Mouse (Mus musculus): Measurements from ENCODE around the gene Tpi1. TPM values are rescaled to one million over a fixed set of nuclear protein-coding genes. Genes with fewer than 3 reads are reported as not detected.

Tpi1 gene
- 481 and 545 TPM in 2 replicates for polyA plus RNA-seq (2015; fragmentation: Nextera tagmentation; extraction: Ambion mirVana)

DNA sequence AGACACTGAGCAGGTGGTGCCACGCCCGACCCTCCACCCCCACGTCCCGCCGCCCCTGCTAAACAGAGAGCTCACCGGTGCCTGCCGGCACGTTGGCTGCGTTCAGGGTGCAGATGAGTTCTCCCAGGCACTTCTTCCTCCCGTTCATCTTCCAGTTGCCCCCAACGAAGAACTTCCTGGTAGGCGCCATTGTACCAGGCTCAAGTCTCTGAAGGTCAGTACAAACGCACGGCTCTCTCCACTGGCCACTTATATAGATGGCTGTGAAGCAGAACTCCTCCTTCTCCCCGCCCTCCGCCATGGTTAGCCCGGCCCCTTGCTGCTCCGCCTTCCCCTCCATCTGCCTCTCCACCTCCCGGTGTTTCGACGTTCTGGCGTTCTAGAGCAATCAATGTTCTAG is at the start of gene Tpi1:
Tpi1 (minus strand) TSS at position 364 of the 400 bp plus-strand sequence.
- peaks cover 48% of the 10 kb centered on the region for H3K36me3 ChIP-seq
- ATAC-seq (ENCODE audit: low FRiP score), result peak; percentile 90
- peaks cover 46% of the 10 kb centered on the region for H3K4me1 ChIP-seq
- no peaks in the 10 kb centered on the region for H3K27me3 ChIP-seq (replicated peaks)
- WGBS, result under 1% methylated on average over 22 of the region's 22 CpGs
- peak within 1 kb of the TSS; percentile 89 for H3K27ac ChIP-seq (replicated peaks)
- H3K4me2 ChIP-seq, result peak within 1 kb of the TSS; percentile 79
- peak within 1 kb of the TSS; percentile 84 for H3K9ac ChIP-seq (replicated peaks)
- H3K9me3 ChIP-seq (replicated peaks), result no peaks in the 10 kb centered on the region
- H3K4me3 ChIP-seq (replicated peaks), result peak within 1 kb of the TSS; percentile 61

DNA sequence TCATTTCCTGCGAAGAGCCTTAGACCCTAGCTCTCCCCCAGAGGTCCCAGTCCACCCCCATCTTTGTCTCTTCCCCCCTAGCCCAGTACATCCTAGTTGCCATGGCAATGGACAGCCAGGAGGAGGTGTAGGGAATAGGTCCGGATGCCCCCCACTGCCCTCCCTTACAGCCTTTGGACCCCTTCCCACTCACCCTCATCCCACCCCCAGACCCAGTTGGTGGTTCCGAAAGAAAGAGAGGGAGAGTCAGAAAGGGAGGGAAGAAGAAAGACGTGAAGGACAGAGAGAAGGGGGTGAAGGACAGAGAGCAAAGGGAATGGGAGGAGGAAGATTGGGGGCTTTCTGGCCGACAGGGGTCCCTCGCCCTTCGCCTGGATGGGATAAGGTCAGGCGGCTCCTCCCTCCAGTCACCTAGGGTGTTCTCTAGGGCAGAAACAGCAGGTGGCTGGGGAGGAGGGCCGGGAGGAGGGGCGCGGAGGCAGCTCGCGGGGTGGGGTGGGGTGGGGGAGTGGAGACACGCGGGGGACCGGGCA is 49.1 kb upstream of the Tpi1 start:
- Histone ChIP-seq H3K27me3 (replicated peaks) (no peaks in the 10 kb centered on the region), H3K36me3 (peaks cover 17% of the 10 kb centered on the region), H3K4me1 (peaks cover 76% of the 10 kb centered on the region), H3K9ac (replicated peaks) (peak overlapping the region; percentile 89), H3K9me3 (replicated peaks) (no peaks in the 10 kb centered on the region), H3K27ac (replicated peaks) (peak overlapping the region; percentile 97), H3K4me2 (peak overlapping the region; percentile 72), H3K4me3 (replicated peaks) (peak overlapping the region; percentile 71)
- 0% methylated on average over 8 of the region's 16 CpGs for WGBS
- ATAC-seq (ENCODE audit: low FRiP score), result peak; percentile 35

DNA sequence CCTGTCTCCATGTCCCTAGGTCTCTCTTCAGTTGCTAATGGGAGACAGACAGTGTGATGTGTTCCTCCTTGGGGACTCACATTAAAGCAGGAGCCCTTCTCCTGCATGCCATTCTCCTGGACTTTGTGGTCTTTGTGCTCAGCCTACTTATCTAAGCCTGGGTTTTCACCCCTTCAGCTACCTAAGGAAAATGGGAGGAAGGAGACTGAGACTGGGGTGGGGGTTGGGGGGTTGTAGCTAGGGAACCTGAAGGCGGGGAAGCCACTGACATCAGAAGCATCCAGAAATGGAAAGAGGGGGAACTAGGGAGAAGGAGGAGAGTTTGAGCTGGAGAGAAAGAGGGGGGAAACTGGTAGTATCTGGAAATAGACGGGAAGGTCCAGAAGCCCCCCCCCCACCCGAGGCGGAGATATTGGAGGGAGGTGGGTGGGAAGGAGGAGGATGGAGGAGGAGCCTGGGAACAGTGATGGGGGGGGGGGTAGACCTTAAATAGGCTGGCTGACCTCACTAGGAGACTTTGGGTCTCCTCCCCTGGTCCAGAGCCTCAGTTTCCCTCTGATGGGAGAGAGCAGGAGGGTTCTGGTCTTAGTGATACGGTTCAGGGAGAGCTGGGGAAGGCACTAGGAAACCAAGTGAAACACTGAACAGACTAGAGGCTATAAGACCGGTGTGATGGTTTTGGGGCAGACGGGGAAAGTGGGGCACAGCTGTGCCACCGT is 48.5 kb upstream of the Tpi1 start:
- H3K4me2 ChIP-seq, result peak overlapping the region; percentile 72
- peak overlapping the region; percentile 97 for H3K27ac ChIP-seq (replicated peaks)
- peaks cover 17% of the 10 kb centered on the region for H3K36me3 ChIP-seq
- ATAC-seq (ENCODE audit: low FRiP score), result peak; percentile 3; the same call in 1 of the 2 replicates
- WGBS, result 8% methylated on average over 8 of the region's 8 CpGs
- no peaks in the 10 kb centered on the region for H3K27me3 ChIP-seq (replicated peaks)
- H3K9ac ChIP-seq (replicated peaks), result peak overlapping the region; percentile 89
- H3K4me1 ChIP-seq, result peaks cover 82% of the 10 kb centered on the region
- H3K4me3 ChIP-seq (replicated peaks), result peak overlapping the region; percentile 71
- H3K9me3 ChIP-seq (replicated peaks), result no peaks in the 10 kb centered on the region

DNA sequence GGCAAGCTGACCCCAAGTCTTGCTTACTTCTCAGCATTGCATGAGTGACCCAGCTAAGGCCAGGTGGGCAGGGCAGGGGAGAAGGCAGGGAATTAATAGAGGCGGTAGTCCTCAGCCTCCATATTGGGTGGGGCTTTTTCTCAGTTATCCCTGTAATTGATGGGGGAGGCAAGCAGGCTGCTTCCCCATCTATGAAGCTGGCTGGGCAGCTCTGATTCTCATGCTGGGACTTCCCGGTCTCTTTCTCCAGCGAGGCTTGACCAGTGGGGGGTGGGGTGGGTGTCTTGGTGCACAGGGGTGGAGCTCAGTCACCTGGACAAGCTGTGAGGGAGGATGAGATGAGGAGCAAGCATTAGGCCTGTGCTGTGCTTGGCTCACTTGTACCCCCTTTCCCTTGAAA is 47.7 kb upstream of the Tpi1 start:
- H3K27ac ChIP-seq (replicated peaks), result peak overlapping the region; percentile 97
- H3K4me2 ChIP-seq, result peak overlapping the region; percentile 72
- H3K27me3 ChIP-seq (replicated peaks), result no peaks in the 10 kb centered on the region
- peaks cover 17% of the 10 kb centered on the region for H3K36me3 ChIP-seq
- H3K9me3 ChIP-seq (replicated peaks), result no peaks in the 10 kb centered on the region
- WGBS, result 45% methylated on average over 3 of the region's 3 CpGs
- peak overlapping the region; percentile 71 for H3K4me3 ChIP-seq (replicated peaks)
- no peak for ATAC-seq (ENCODE audit: low FRiP score)
- peak overlapping the region; percentile 89 for H3K9ac ChIP-seq (replicated peaks)
- H3K4me1 ChIP-seq, result peaks cover 82% of the 10 kb centered on the region

DNA sequence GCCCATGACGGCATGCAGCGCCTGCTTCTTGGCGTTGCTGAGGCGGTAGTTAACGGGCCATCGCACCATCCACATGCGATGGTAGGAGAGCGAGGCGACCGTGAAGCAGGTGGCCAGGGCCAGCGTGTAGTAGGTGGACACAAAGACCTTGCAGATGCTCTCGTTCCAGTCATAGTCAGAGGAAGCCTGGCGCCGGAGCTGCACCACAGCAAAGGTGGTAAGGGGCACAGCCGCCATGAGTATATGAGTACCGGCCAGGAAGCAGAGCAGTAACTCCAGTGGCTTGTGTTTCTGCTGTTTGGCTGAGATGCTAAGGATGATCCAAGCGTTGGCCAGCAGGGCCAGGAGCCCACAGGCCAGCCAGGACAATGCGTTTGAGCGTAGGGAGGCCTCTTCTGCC is 47.2 kb upstream of the Tpi1 start:
- H3K4me1 ChIP-seq, result peaks cover 84% of the 10 kb centered on the region
- H3K36me3 ChIP-seq, result peaks cover 17% of the 10 kb centered on the region
- 81% methylated on average over 19 of the region's 19 CpGs for WGBS
- no peak for ATAC-seq (ENCODE audit: low FRiP score)
- peak overlapping the region; percentile 89 for H3K9ac ChIP-seq (replicated peaks)
- peak overlapping the region; percentile 71; the same call in 1 of the 2 replicates for H3K4me3 ChIP-seq (replicated peaks)
- peak overlapping the region; percentile 97 for H3K27ac ChIP-seq (replicated peaks)
- H3K4me2 ChIP-seq, result peak overlapping the region; percentile 72
- no peaks in the 10 kb centered on the region for H3K27me3 ChIP-seq (replicated peaks)
- no peaks in the 10 kb centered on the region for H3K9me3 ChIP-seq (replicated peaks)

DNA sequence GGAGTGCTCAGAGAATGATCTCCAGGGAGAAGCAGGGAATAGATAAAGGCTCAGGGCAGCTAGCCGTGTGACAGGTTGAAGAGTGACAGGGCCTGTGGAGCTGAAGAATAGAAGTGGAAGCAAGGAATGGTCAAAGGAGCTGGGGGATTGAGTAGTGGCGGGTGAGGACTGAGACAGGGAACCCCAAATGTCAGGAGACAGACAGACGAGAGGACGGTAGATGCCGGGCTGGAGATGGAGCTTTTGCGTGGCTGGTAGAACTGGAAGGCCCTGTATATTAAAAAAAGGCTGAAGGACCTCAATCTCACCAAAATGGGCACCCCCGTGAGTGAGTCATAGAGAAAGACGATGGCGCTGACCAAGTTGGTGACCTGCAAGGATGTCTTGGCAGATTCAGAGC is 46.4 kb upstream of the Tpi1 start:
- 91% methylated on average over 9 of the region's 9 CpGs for WGBS
- Histone ChIP-seq H3K36me3 (peaks cover 17% of the 10 kb centered on the region), H3K9me3 (replicated peaks) (no peaks in the 10 kb centered on the region), H3K4me3 (replicated peaks) (peak overlapping the region; percentile 13; the same call in 1 of the 2 replicates), H3K9ac (replicated peaks) (peak overlapping the region; percentile 32; the same call in 1 of the 2 replicates), H3K27me3 (replicated peaks) (no peaks in the 10 kb centered on the region), H3K27ac (replicated peaks) (peak overlapping the region; percentile 97), H3K4me2 (peak overlapping the region; percentile 72), H3K4me1 (peaks cover 84% of the 10 kb centered on the region)
- ATAC-seq (ENCODE audit: low FRiP score), result no peak

DNA sequence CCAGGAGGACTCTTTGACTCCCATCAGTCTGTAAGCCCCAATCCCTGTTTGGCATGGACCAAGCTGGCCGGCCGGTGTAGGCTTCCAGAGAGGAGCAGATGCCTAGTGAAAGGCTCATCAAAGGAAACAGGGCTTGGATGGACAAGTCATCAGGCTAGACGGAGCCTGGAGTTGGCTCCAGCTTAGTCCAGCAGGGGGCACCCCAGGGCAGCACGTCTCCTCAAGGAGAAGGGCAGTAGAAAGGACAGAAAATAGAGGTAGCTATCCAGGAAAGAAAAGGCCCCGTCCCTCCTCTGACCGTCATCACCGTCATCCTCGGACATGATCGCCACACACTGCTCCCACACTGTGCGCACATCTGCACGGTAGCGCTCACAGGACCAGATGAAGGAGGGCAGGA is 45.6 kb upstream of the Tpi1 start:
- H3K4me3 ChIP-seq (replicated peaks), result peak overlapping the region; percentile 13
- H3K27ac ChIP-seq (replicated peaks), result peak overlapping the region; percentile 97
- H3K27me3 ChIP-seq (replicated peaks), result no peaks in the 10 kb centered on the region
- 5% methylated on average over 12 of the region's 12 CpGs for WGBS
- peaks cover 83% of the 10 kb centered on the region for H3K4me1 ChIP-seq
- no peak for ATAC-seq (ENCODE audit: low FRiP score)
- H3K9ac ChIP-seq (replicated peaks), result peak overlapping the region; percentile 32; the same call in 1 of the 2 replicates
- peak overlapping the region; percentile 72 for H3K4me2 ChIP-seq
- H3K36me3 ChIP-seq, result peaks cover 17% of the 10 kb centered on the region
- no peaks in the 10 kb centered on the region for H3K9me3 ChIP-seq (replicated peaks)

DNA sequence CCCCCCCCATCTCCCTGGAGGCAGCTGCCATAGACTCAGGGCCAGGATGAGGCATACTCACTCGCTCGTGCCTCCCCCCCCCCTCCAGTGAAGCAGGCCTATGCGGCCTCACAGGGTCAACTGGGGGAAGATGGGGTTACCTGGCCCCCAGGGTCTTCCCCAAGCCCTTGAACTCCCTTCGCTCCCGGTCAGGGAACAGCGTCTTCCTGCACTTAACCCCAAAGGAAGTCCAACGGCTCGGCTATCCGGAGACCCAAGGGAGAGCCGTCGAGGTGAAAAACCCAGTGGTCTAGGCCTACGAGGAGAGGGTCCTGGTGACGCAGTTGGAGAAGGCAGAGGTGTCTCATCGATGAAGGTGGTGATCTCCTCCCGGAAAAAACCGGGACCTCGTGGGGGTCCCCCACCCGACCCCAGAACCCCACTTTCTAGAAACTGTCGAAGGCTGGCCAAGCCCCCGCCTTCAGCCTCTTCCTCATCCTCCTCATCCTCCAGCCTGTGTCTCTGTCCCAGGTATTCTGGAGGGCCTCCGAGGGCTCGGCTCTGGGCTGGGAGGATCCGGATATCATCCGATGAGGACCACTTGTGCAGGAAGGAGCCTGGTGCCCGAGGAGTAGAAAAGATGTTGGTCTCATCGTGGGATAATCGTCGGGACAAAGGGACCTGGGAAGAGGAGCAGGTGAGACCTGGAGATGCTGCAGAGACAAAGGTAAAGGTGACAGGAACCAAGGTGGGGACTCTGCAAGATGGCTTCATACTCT is 44.6 kb upstream of the Tpi1 start:
- H3K4me1 ChIP-seq, result peaks cover 75% of the 10 kb centered on the region
- no peaks in the 10 kb centered on the region for H3K27me3 ChIP-seq (replicated peaks)
- WGBS, result 78% methylated on average over 28 of the region's 28 CpGs
- ATAC-seq (ENCODE audit: low FRiP score), result no peak
- peak overlapping the region; percentile 95 for H3K27ac ChIP-seq (replicated peaks)
- H3K4me3 ChIP-seq (replicated peaks), result peak overlapping the region; percentile 55; the same call in 1 of the 2 replicates
- H3K36me3 ChIP-seq, result peaks cover 24% of the 10 kb centered on the region
- no peaks in the 10 kb centered on the region for H3K9me3 ChIP-seq (replicated peaks)
- no peak overlapping the region; the same call in 1 of the 2 replicates for H3K9ac ChIP-seq (replicated peaks)
- H3K4me2 ChIP-seq, result peak overlapping the region; percentile 63

DNA sequence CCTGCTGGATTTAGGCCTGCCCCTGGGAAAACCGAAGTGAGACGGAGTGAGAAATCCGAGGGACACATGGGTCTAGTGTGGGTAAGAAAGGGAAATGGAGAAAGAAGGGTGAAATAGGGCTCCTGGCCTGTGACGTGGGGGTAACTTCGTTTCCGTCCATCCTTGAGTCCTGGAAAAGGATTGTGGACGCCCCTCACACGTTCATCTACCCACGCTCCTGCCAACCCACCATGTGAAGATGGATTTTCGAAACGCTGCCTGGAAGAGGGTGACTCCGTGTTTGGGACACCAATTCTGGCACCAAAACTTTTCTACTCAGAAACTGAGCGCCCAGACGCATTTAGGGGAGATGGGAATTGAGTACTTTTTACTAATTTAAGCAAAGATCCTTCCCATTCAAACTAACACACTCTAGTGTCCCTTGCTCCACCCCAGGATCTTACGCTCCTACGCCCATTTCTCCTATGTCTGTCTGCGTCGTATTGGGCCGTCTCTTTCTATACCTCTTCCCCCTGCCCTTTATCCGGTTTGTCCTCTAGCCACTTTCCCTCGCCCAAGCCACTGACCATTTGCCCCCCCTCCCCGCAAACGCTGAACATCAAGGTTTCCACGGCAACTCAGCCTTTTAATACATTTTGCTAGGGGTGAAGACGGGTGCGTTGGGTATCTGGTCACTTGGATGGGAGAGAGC is 43.9 kb upstream of the Tpi1 start:
- WGBS, result 23% methylated on average over 26 of the region's 26 CpGs
- Histone ChIP-seq H3K27ac (replicated peaks) (peak overlapping the region; percentile 95), H3K9me3 (replicated peaks) (no peaks in the 10 kb centered on the region), H3K27me3 (replicated peaks) (no peaks in the 10 kb centered on the region), H3K4me2 (peak overlapping the region; percentile 63), H3K9ac (replicated peaks) (peak overlapping the region; percentile 77), H3K4me3 (replicated peaks) (peak overlapping the region; percentile 55), H3K4me1 (peaks cover 72% of the 10 kb centered on the region), H3K36me3 (peaks cover 31% of the 10 kb centered on the region)
- ATAC-seq (ENCODE audit: low FRiP score), result no peak

DNA sequence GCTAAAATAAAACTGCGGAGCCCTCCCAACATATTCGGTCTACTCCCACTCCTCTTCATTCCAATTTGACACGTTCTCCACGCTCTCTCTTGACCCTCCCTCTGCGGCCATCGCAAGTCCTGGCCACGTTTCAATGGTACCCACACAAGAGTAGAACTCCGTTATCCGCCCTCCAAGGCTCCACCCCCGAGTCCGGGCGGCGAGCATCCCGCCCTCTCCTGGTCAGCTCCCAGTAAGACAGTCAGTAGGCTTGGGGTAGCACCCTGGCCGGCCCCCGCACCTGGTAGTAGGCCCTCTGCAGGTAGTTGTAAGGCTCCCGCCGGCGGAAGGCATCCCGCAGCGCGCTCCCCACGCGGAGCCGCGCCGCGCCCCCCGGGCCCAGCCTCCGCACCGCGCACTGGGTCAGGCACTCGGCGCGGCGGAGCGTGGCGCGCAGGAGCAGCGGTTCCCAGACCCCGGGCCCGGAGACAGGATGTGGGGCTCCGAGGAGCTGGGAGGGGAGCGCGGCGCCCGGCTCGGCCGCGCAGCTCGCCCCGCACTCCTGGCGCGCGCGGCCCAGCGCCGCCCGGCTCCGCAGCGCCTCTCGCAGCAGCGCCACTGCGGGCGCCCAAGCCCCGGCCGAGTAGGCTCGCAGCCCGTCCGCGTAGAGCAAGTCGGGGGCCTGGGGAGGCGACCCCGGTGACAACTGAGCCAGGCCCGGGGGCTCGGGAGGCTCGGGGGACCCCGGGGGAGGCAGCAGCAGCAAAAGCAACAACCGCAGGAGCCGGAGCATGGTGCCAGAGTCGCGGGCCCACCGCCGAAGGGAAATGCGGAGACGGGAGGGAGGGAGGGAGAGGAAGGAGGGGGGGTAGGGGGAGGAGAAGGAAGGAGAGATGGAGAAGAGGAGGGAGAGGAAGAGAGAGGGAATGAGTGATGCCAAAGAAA is 43.1 kb upstream of the Tpi1 start, which contains the start of gene P3h3:
P3h3 (minus strand) TSS at position 837 of the 924 bp plus-strand sequence.
- peak; percentile 91 for ATAC-seq (ENCODE audit: low FRiP score)
- WGBS, result under 1% methylated on average over 83 of the region's 86 CpGs
- Histone ChIP-seq H3K27ac (replicated peaks) (peak within 1 kb of the TSS; percentile 95), H3K9me3 (replicated peaks) (no peaks in the 10 kb centered on the region), H3K36me3 (peaks cover 35% of the 10 kb centered on the region), H3K4me1 (peaks cover 63% of the 10 kb centered on the region), H3K4me3 (replicated peaks) (peak within 1 kb of the TSS; percentile 55), H3K27me3 (replicated peaks) (no peaks in the 10 kb centered on the region), H3K4me2 (peak within 1 kb of the TSS; percentile 63), H3K9ac (replicated peaks) (peak within 1 kb of the TSS; percentile 77)
